Mouse (Mus musculus) ES-E14 (cell line): ENCODE measurements around the gene Gamt.

Experiments used
- CHD2 ChIP-seq: IDR thresholded peaks from 2 replicates; pipeline ENCODE4 v1.6.1; 2014; ENCODE audit warnings: mild to moderate bottlenecking, low read depth, low read length, inconsistent platforms
- HCFC1 ChIP-seq: IDR thresholded peaks from 2 replicates; pipeline ENCODE4 v1.6.1; 2012; ENCODE audit warnings: low read length, inconsistent platforms, borderline replicate concordance; ENCODE audit not compliant: insufficient read depth

DNA sequence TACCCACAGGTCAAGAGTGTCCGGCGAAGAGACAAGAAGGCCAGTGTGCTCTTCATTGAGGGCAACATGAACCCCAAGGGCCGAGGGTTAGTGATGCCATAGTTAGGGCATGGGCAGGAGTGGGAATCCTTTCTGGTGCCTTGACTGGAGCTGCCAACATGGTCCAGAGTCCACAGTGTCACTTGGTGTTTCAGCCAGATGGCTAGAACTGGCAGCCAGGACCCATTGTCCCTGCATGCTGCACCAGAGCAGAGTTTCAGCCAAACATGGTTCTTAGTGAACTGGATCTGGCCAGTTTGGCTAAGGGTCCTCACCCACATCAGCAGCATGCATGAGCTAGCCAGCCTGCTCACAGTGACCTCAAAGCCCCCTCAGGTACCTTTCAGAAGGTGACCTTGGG is 22.5 kb downstream of the Gamt start:
- no peak for TF ChIP-seq HCFC1
- no peak for TF ChIP-seq CHD2
